Mouse (Mus musculus): ENCODE data around the gene Nsmf.
A peak's percentile ranks its signal among the peaks of the same experiment; 100 is the strongest.

Gene Nsmf

DNA sequence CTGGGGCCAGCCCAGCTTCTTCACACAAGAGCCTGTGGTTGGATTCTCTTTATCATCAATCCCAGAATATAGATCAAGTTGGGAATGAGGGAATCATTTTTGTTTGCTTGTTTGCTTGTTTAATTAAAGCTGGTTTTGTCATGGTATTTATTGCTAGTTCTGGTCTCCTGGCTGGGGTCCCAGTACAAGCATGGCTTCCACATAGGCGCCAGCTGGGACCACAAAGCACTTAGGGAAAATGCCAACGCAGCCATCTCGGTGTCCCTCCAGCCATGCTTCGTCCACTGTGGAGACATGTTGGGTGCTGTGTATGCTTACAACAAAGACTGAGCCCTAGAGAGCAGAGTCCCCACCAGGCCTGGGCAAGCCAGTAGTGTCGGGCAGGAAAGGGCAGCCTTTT is 31.4 kb downstream of the Nsmf start:
- no peak for DNase-seq (ENCODE audit: low spot score)

GRCm38 (mm10) chr2:25087842-25088241 is 33.7 kb downstream of the Nsmf start:
- DNase-seq (ENCODE audit: low spot score), result no peak

GRCm38 (mm10) chr2:25088636-25089035 is 34.5 kb downstream of the Nsmf start:
- no peak for DNase-seq (ENCODE audit: low spot score)

DNA sequence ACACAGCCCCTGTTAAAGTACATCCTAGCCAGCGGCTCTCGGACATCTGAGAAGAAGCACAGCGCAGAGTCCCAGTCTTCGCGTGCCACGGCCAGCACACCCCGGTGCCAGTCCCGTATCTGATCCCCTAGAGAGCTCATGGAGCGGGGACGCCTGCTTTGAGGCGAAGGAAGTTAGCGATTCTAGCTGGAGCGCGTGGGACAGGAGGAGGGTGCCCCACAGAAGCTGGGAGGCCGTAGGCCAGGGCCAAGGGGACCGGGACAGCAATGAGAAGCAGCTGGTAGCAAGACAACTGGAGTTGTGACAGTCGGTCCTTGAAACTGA is 40.6 kb downstream of the Nsmf start:
- DNase-seq (ENCODE audit: low spot score), result no peak

GRCm38 (mm10) chr2:25095109-25095850 is 41.1 kb downstream of the Nsmf start, which contains the start of gene Noxa1:
TSS of gene Noxa1 (minus strand) at chr2:25095149.
- no peak for DNase-seq (ENCODE audit: low spot score)

- DNase-seq (ENCODE audit: low spot score), result no peak
Measured at GRCm38 (mm10) chr2:25098005-25098615, 44.0 kb downstream of the Nsmf start.

DNA sequence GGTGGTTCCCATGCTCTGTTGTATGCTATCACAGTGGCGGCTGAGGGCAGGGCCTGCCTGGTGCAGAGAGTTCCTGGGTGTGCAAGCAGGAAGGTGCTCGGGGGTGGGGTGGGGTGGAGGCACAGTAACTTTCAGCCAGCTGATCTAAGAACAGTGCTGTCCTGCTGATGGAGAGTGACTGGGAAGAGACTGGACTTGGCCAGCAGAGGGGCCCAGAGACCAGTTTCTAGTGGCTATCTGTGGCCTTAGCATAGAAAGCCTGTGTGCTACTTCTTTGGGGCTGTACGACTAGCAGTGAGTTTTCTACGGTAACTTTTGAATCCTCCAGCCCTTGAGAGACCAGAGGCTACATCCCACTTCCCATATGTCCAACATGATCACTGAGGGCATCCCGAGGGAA is 44.8 kb downstream of the Nsmf start:
- peak; percentile 70 for DNase-seq (ENCODE audit: low spot score)

- no peak for DNase-seq (ENCODE audit: low spot score)
Measured at GRCm38 (mm10) chr2:25099703-25100102, 45.5 kb downstream of the Nsmf start.

GRCm38 (mm10) chr2:25104122-25104521 is 50.0 kb downstream of the Nsmf start:
- DNase-seq (ENCODE audit: low spot score), result no peak

DNA sequence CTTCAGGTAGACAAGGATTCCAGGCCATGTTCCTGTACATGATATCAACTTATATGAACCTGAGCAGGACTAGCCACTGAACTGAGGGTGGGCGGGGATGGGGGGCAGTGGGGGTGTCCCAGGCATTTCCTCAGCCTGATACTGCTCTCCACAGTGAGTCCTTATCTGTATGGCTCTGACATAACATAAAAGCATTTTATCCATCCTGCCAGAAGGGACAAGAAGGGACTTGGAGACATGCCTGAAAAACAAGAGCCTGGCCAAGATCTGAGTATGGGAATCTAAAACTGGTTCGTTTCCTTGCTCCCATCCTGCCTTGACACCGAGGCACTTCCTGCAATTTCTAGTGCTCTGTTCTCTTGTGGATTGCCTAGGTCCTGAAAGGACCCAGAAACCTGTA is 51.9 kb downstream of the Nsmf start:
- DNase-seq (ENCODE audit: low spot score), result no peak

- DNase-seq (ENCODE audit: low spot score), result no peak
Measured at GRCm38 (mm10) chr2:25109487-25109886, 55.3 kb downstream of the Nsmf start.

GRCm38 (mm10) chr2:25110505-25111183 is 56.5 kb downstream of the Nsmf start:
- DNase-seq (ENCODE audit: low spot score), result no peak

GRCm38 (mm10) chr2:25111184-25111791 is 57.1 kb downstream of the Nsmf start:
- no peak for DNase-seq (ENCODE audit: low spot score)

All from testis, postnatal 10 days (tissue).